Mouse (Mus musculus) forebrain, embryonic 11.5 days (tissue): ENCODE results near the gene 1700102P08Rik. TPM values are rescaled to one million over a fixed set of nuclear protein-coding genes. Genes with fewer than 3 reads are reported as not detected.

Source experiments
- ATAC-seq: fragments of 200-750 bp; cut with Nextera tagmentation; replicated peaks from 2 replicates; pipeline ENCODE4 v1.8.0; 2017; ENCODE audit warnings: moderate TSS enrichment; ENCODE audit not compliant: low FRiP score
- DNase-seq: peaks from one replicate; pipeline ENCODE4 v3.0.0-alpha.2; 2017; ENCODE audit warnings: low spot score
- H3K27ac ChIP-seq: fragments of 300-500 bp; sonication (generic); 2 replicates; pipeline ENCODE4 v1.5.1; 2014; ENCODE audit warnings: low read depth, low read length
- H3K27me3 ChIP-seq: fragments of 300-500 bp; sonication (generic); 2 replicates; pipeline ENCODE4 v1.6.1; 2014; ENCODE audit warnings: mild to moderate bottlenecking, low read length, mixed read lengths; ENCODE audit not compliant: control insufficient read depth, insufficient read depth
- H3K36me3 ChIP-seq: fragments of 300-500 bp; sonication (generic); 2 replicates; pipeline ENCODE4 v1.6.1; 2014; ENCODE audit warnings: mild to moderate bottlenecking, low read length, moderate library complexity, mixed read lengths; ENCODE audit not compliant: control insufficient read depth, insufficient read depth
- H3K4me1 ChIP-seq: fragments of 300-500 bp; sonication (generic); replicated peaks from 2 replicates; pipeline ENCODE4 v1.6.1; 2014; ENCODE audit warnings: low read length, mixed read lengths; ENCODE audit not compliant: control insufficient read depth, insufficient read depth
- H3K4me2 ChIP-seq: fragments of 300-500 bp; sonication (generic); 2 replicates; pipeline ENCODE4 v1.6.1; 2014; ENCODE audit warnings: low read depth, mild to moderate bottlenecking, low read length, moderate library complexity, mixed read lengths; ENCODE audit not compliant: severe bottlenecking
- H3K4me3 ChIP-seq: fragments of 300-500 bp; sonication (generic); 2 replicates; pipeline ENCODE4 v1.5.1; 2014; ENCODE audit warnings: low read depth, low read length
- H3K9ac ChIP-seq: fragments of 300-500 bp; sonication (generic); 2 replicates; pipeline ENCODE4 v1.6.1; 2014; ENCODE audit warnings: low read length
- H3K9me3 ChIP-seq: fragments of 300-500 bp; sonication (generic); 2 replicates; pipeline ENCODE4 v1.6.1; 2016; ENCODE audit warnings: low read length, mixed read lengths; ENCODE audit not compliant: control insufficient read depth
- WGBS: fragments of 180-500 bp; shearing (Covaris S2); extraction: QIAGEN DNeasy Blood & Tissue Kit; methylation state at CpG from one replicate; pipeline ENCODE4 v1.1.7; 2014; 5-methylcytosine and 5-hydroxymethylcytosine counted together
- polyA plus RNA-seq: library from polyadenylated mRNA; unstranded; fragments of >200 nt; fragmentation: Nextera tagmentation; extraction: Ambion mirVana; gene quantifications from 2 replicates; pipeline ENCODE4 v1.2.1, GENCODE M21; 2014

The 1700102P08Rik gene
- polyA plus RNA-seq, 1 experiment from 2014 or later, result 0.80 TPM

DNA sequence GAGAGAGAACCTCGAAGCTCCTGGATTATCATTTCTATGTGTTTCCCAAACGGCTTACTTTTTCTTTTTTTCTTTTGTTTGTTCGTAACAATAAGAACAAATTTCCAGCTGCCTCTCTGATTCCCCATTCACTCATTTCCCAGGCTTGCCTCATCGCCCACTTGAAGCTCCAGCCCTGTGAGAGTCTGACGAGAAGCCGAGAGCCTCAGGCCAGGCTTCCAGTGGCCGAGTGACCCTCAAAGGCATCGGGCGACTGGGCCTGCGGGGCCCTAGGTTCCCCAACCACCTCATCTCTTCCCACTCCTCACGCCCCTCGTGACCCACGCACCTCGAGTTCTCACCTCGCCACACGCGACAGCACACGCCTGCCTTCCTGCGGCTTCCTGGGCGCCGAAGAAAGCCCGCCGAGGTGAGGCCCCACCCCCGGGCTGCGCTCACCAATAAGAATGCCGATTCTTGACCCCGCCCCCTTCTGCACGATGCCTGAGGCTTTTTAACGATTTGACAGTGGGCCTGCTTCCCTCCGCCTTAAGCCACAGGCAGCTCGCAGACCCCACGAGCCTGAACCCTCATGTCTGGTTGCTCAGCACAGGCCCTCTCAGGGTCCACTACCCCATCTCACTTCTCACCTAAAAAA lies 38.9 kb downstream of the 1700102P08Rik start:
- no peak overlapping the region for H3K27ac ChIP-seq
- H3K4me2 ChIP-seq, result peak overlapping the region; percentile 33; the same call in 1 of the 2 replicates
- H3K9me3 ChIP-seq, result no peaks in the 10 kb centered on the region
- no peak overlapping the region for H3K4me3 ChIP-seq
- no peaks in the 10 kb centered on the region for H3K36me3 ChIP-seq
- WGBS, result 55% methylated on average over 32 of the region's 32 CpGs
- H3K27me3 ChIP-seq, result no peaks in the 10 kb centered on the region
- no peak overlapping the region for H3K9ac ChIP-seq
- no peaks in the 10 kb centered on the region for H3K4me1 ChIP-seq
- DNase-seq (peak; percentile 67), ATAC-seq (no peak)

DNA sequence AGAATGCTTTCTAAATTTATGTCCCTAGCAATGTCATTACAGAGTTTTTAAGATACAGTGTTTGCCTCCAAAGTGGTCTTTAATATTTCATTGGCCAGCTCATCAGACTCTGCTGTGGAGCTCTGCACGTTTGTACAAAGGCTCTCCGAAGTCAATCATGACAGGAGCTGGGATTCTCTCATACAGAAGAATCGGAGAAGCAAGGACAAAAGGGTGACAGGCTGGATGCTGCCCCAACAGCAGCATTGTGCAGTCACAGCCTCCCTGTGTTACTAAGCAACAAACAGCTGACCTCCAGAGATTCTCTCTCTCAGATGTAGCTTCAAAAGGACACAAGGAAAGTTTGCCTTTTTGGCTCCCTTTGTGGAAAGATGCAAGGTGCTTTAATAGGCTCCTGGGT lies 43.6 kb downstream of the 1700102P08Rik start, which contains the start of gene BC048562:
Gene BC048562, plus strand, starts transcription at position 301 of the 400 bp plus-strand sequence.
- Histone ChIP-seq H3K9me3 (no peaks in the 10 kb centered on the region), H3K27me3 (no peaks in the 10 kb centered on the region), H3K4me2 (no peak within 1 kb of the TSS), H3K27ac (no peak within 1 kb of the TSS), H3K4me3 (no peak within 1 kb of the TSS), H3K4me1 (no peaks in the 10 kb centered on the region), H3K9ac (no peak within 1 kb of the TSS), H3K36me3 (no peaks in the 10 kb centered on the region)
- no peak for DNase-seq
- WGBS, result 58% methylated on average over 3 of the region's 3 CpGs
- no peak for ATAC-seq

DNA sequence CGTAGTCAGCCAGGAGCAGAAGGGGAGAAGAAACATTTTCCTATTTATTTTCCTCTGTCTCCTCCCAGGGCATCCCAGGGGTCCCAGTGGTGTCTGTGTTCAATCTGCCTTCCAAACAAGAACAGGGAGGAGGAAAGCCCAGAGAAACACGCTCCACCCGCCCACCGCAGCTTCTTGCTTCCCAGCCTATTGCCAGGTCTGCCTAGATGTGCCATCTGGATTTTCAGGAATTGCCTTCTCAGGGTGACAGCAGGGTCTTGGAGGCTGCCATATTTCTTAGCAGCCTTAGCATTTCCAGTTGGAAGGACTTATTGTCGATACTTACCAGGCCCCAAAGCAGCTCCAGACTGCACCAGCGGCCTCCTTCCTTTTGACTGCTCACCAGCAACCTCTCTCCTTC lies 46.6 kb downstream of the 1700102P08Rik start:
- no peak overlapping the region for H3K4me3 ChIP-seq
- no peaks in the 10 kb centered on the region for H3K36me3 ChIP-seq
- ATAC-seq (no peak), DNase-seq (no peak)
- 87% methylated on average over 6 of the region's 6 CpGs for WGBS
- H3K9me3 ChIP-seq, result no peaks in the 10 kb centered on the region
- H3K27me3 ChIP-seq, result no peaks in the 10 kb centered on the region
- no peaks in the 10 kb centered on the region for H3K4me1 ChIP-seq
- no peak overlapping the region for H3K27ac ChIP-seq
- no peak overlapping the region for H3K4me2 ChIP-seq
- no peak overlapping the region for H3K9ac ChIP-seq

DNA sequence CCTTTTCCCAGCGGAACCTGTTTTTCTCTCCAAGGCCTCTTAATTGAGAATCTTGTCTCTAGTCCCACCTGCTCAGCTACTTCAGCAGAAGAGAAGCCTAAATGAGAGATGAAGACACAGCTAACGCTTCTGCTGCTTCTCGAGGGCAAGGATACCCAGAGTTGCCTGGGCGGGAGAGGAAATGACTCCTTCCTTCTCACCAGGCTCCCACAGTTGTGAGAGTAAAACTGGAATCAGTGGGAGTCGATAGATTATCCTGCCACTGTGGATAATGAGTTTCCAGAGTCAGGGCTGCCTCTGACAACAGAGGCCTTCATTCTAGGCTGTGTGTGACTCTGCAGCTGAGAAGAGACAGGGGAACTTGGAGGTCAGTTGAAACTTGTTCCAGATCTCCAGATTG lies 47.9 kb downstream of the 1700102P08Rik start:
- WGBS, result 79% methylated on average over 5 of the region's 5 CpGs
- no peaks in the 10 kb centered on the region for H3K4me1 ChIP-seq
- H3K27me3 ChIP-seq, result no peaks in the 10 kb centered on the region
- no peak overlapping the region for H3K4me3 ChIP-seq
- DNase-seq, result no peak
- no peaks in the 10 kb centered on the region for H3K36me3 ChIP-seq
- no peak for ATAC-seq
- no peak overlapping the region for H3K9ac ChIP-seq
- H3K4me2 ChIP-seq, result no peak overlapping the region
- no peak overlapping the region for H3K27ac ChIP-seq
- H3K9me3 ChIP-seq, result no peaks in the 10 kb centered on the region

DNA sequence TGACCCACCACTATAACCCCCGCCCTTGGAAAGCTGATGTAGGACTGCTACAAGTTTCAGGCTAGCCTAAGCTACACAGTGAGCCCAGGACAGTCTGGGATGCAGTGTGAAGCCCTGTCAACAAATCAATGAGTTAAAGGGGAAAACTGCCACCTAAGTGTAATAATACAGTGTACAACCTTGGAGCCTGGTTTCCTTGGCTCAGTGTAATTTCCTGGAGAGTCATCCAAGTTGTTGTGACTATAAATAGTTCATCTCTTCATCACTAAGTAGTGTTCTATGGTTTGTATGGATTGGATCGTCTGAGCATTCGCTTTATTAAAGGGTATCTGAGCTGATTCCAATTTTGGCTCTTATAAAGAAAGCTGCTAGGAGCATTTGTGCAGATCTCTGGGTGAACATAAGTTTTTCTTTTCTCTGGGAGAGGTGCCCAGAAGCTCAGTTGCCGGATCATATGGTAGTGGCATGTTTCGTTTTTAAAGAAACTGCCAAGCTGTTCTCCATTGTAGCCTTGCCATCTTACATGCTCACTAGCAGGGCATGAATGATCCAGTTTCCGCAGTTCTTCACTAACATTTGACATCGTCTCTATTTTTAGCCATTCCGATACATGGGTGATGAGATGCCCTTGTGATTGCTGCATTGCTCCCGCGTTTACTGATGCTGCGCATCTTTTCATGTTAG lies 48.8 kb downstream of the 1700102P08Rik start:
- Histone ChIP-seq H3K9ac (no peak overlapping the region), H3K27me3 (no peaks in the 10 kb centered on the region), H3K9me3 (no peaks in the 10 kb centered on the region), H3K27ac (no peak overlapping the region), H3K36me3 (no peaks in the 10 kb centered on the region), H3K4me2 (no peak overlapping the region), H3K4me3 (no peak overlapping the region), H3K4me1 (no peaks in the 10 kb centered on the region)
- no peak for DNase-seq
- 90% methylated on average over 11 of the region's 11 CpGs for WGBS
- ATAC-seq, result no peak

DNA sequence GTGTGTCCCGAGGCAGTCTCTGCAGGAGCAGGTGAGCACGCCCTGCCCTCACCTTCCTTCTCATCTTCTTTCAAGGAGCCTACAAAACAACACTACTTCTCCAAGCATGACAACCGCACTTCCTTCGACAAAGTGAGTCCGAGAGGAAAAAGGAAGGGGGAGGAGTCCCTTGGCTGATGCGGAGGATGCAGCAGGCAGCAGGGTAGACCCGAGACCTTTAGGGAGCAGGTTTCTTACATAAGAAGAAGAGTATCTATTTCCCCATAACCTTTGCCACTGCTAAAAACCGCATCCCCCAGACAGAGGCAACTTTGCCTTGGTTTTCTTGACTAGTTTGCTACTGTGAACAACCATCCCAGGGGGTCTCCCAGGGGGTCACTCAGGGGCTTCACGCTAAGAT lies 52.5 kb downstream of the 1700102P08Rik start:
- Histone ChIP-seq H3K9ac (no peak overlapping the region), H3K4me1 (peaks cover 7% of the 10 kb centered on the region), H3K27me3 (no peaks in the 10 kb centered on the region), H3K4me3 (no peak overlapping the region), H3K27ac (no peak overlapping the region), H3K9me3 (no peaks in the 10 kb centered on the region), H3K4me2 (no peak overlapping the region), H3K36me3 (peaks cover 3% of the 10 kb centered on the region; the same call in 1 of the 2 replicates)
- WGBS, result 71% methylated on average over 9 of the region's 9 CpGs
- DNase-seq (no peak), ATAC-seq (no peak)

DNA sequence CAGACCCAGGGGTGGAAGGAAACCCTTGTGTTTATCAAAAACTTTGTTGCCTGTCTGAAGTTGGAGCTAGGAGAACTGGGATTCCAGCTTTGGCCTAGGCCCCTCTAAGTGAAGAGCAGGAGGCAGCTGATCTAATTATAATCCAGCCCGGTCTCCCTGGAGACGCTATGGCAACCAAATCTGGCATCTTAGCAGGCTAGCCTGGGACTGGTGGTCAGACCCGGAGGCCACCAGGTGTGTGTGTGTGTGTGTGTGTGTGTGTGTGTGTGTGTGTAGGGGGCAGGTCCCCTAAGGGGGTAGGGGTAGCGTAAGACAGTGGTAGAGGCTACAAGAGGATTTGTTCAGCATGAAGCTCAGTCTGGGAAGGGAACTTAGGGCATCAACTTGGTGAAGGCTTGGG lies 57.3 kb downstream of the 1700102P08Rik start:
- Histone ChIP-seq H3K9me3 (no peaks in the 10 kb centered on the region), H3K4me3 (peak overlapping the region; percentile 19), H3K4me1 (peaks cover 22% of the 10 kb centered on the region), H3K27me3 (no peaks in the 10 kb centered on the region), H3K27ac (peak overlapping the region; percentile 88), H3K36me3 (peaks cover 3% of the 10 kb centered on the region; the same call in 1 of the 2 replicates), H3K9ac (peak overlapping the region; percentile 47), H3K4me2 (peak overlapping the region; percentile 95)
- WGBS, result 25% methylated on average over 4 of the region's 4 CpGs
- peak; percentile 78 for ATAC-seq
- DNase-seq, result peak; percentile 92

DNA sequence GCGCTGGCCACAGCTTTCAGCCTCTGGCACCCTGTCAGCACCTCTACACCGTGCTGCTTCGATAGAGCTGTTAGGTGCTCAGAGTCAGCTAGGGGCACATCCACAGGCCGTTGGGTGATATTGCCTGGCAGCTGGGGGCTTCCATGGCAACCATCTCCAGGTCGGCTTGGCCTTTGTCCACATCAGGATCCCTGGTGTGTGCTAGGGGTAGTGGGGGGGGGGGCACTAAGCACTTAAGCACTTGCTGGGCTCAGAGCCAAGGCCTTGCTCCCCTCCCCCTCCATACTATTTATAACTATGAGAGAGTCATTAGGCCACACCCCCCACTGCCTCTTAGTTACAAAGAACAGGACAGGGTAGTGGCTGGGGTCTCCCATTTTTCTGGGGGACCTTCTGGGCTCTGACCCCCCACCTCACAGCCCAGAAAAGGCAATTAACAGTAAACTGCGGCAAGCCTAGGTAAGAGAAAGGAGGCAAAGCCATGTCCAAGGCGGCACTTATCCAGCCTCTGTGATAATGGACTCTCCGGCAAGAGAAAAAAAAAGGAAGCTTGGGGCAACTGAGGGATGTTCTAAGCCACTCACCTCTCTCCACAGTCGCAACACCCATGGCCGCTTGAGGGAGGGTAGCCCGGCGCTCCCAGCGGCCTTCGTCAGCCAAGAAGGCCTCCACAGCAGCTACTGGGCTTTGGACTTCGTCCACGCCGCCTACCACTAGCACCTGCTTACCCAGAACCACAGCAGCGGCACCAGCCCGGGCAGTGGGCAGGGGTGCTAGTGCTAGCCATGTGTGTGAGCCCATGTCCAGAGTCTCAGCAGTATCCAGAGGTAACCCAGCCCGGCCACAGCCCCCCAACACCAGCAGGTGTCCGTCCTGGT lies 57.9 kb downstream of the 1700102P08Rik start:
- 54% methylated on average over 21 of the region's 21 CpGs for WGBS
- Histone ChIP-seq H3K4me3 (peak overlapping the region; percentile 19), H3K4me1 (peaks cover 22% of the 10 kb centered on the region), H3K4me2 (peak overlapping the region; percentile 95), H3K27me3 (no peaks in the 10 kb centered on the region), H3K9me3 (no peaks in the 10 kb centered on the region), H3K9ac (peak overlapping the region; percentile 47), H3K36me3 (peaks cover 3% of the 10 kb centered on the region; the same call in 1 of the 2 replicates), H3K27ac (peak overlapping the region; percentile 88)
- peak; percentile 74 for ATAC-seq
- DNase-seq, result peak; percentile 81
